Mouse (Mus musculus) kidney, adult 11 months (tissue): ENCODE data around the gene H2-DMa.

Experiments
- DNase-seq: peaks from one replicate; pipeline ENCODE4 v3.0.0; 2022

H2-DMa gene

GRCm38 (mm10) chr17:34165033-34165730 lies 45.8 kb downstream of the H2-DMa start:
- no peak for DNase-seq

GRCm38 (mm10) chr17:34169279-34169678 lies 49.9 kb downstream of the H2-DMa start:
- peak; percentile 22 for DNase-seq

- no peak for DNase-seq
Measured at GRCm38 (mm10) chr17:34170487-34170876, 51.1 kb downstream of the H2-DMa start.

- peak; percentile 64 for DNase-seq
Measured at GRCm38 (mm10) chr17:34170877-34171498, 51.6 kb downstream of the H2-DMa start.

GRCm38 (mm10) chr17:34172528-34172927 lies 53.2 kb downstream of the H2-DMa start:
- no peak for DNase-seq

- DNase-seq = no peak
Measured at GRCm38 (mm10) chr17:34174075-34174474, 54.7 kb downstream of the H2-DMa start.

- DNase-seq = no peak
Measured at GRCm38 (mm10) chr17:34177179-34177578, 57.8 kb downstream of the H2-DMa start.

- no peak for DNase-seq
Measured at GRCm38 (mm10) chr17:34179019-34179418, 59.7 kb downstream of the H2-DMa start.

GRCm38 (mm10) chr17:34179913-34180859 lies 60.8 kb downstream of the H2-DMa start:
- no peak for DNase-seq

GRCm38 (mm10) chr17:34183564-34184219 lies 64.4 kb downstream of the H2-DMa start:
- no peak for DNase-seq

- no peak for DNase-seq
Measured at GRCm38 (mm10) chr17:34185526-34185925, 66.2 kb downstream of the H2-DMa start.

GRCm38 (mm10) chr17:34186885-34187260 lies 67.5 kb downstream of the H2-DMa start:
- DNase-seq = no peak

GRCm38 (mm10) chr17:34187261-34187916 lies 68.0 kb downstream of the H2-DMa start, which contains the start of the genes Tap1 and Psmb9:
Gene Tap1 (plus strand): TSS chr17:34187553.
Gene Psmb9 (minus strand): TSS chr17:34187764.
- peak; percentile 97 for DNase-seq

GRCm38 (mm10) chr17:34188010-34188409 lies 68.7 kb downstream of the H2-DMa start:
- no peak for DNase-seq
